Mouse (Mus musculus) CH12.LX (cell line): ENCODE data around the gene Tmx4. TPM values are rescaled to one million over a fixed set of nuclear protein-coding genes. Genes with fewer than 3 reads are reported as not detected.

Source experiments
- DNase-seq: peaks from one replicate; pipeline ENCODE4 v3.0.0-alpha.2; 2013; ENCODE audit errors: extremely low read depth
- H3K27ac ChIP-seq: 2 replicates; pipeline ENCODE4 v1.5.1; 2012; ENCODE audit warnings: low read depth, mild to moderate bottlenecking, control low read depth, moderate library complexity; ENCODE audit not compliant: insufficient read depth
- H3K27me3 ChIP-seq: replicated peaks from 2 replicates; pipeline ENCODE3; 2012; ENCODE audit warnings: inconsistent platforms
- H3K36me3 ChIP-seq, 2 experiments: replicated peaks in 1 of 2; 2 replicates each; pipeline versions ENCODE3 to v1.6.1; 2012; ENCODE audit warnings: inconsistent platforms in 1 of 2, low read length in 1 of 2, mild to moderate bottlenecking in 1 of 2, mixed read lengths in 1 of 2, moderate library complexity in 1 of 2; ENCODE audit not compliant: control insufficient read depth in 1 of 2, insufficient read depth in 1 of 2
- H3K4me1 ChIP-seq, 2 experiments: 2 replicates each; pipeline ENCODE4 v1.6.1; 2012; ENCODE audit warnings: inconsistent platforms in 1 of 2, moderate library complexity in 1 of 2; ENCODE audit not compliant: insufficient read depth in 2 of 2, control insufficient read depth in 1 of 2
- H3K4me2 ChIP-seq: 2 replicates; pipeline ENCODE4 v1.6.1; 2012; ENCODE audit warnings: low read depth, mild to moderate bottlenecking, control low read depth; ENCODE audit not compliant: poor library complexity, insufficient read depth, severe bottlenecking
- H3K4me3 ChIP-seq, 3 experiments: fragments of 150-350 bp in 1 of 3; sonication (generic) in 1 of 3; replicated peaks in 1 of 3; 2 replicates each; pipeline versions ENCODE3 to v1.5.1; 2011 to 2012; ENCODE audit warnings: low read depth in 2 of 3, low read length in 2 of 3, mild to moderate bottlenecking in 2 of 3, moderate library complexity in 2 of 3, control low read depth in 1 of 3, improper control_type of control experiment in 1 of 3, inconsistent platforms in 1 of 3, mixed read lengths in 1 of 3; ENCODE audit not compliant: poor library complexity in 1 of 3
- H3K79me2 ChIP-seq: replicated peaks from 2 replicates; pipeline ENCODE4 v1.6.1; 2012; ENCODE audit warnings: mild to moderate bottlenecking, moderate library complexity; ENCODE audit not compliant: control insufficient read depth, poor library complexity, insufficient read depth, severe bottlenecking; ENCODE audit errors: extremely low read depth
- H3K9ac ChIP-seq: 2 replicates; pipeline ENCODE4 v1.6.1; 2012; ENCODE audit warnings: low read depth, mild to moderate bottlenecking, control low read depth, moderate library complexity; ENCODE audit not compliant: insufficient read depth
- H3K9me3 ChIP-seq: replicated peaks from 2 replicates; pipeline ENCODE3; 2012; ENCODE audit warnings: low read length, inconsistent platforms, mixed read lengths
- CHD1 ChIP-seq: IDR thresholded peaks from 2 replicates; pipeline ENCODE4 v1.6.1; 2012; ENCODE audit warnings: low read depth, low read length, improper control_type of control experiment, inconsistent platforms
- CHD2 ChIP-seq: IDR thresholded peaks from 2 replicates; pipeline ENCODE4 v1.6.1; 2011; ENCODE audit warnings: low read length, improper control_type of control experiment
- CTCF ChIP-seq, 2 experiments: IDR thresholded peaks in 1 of 2; conservative IDR thresholded peaks in 1 of 2; 2 replicates each; pipeline ENCODE4 v1.5.1; 2011 to 2012; ENCODE audit warnings: low read depth in 2 of 2, low read length in 2 of 2, improper control_type of control experiment in 1 of 2, inconsistent platforms in 1 of 2, mild to moderate bottlenecking in 1 of 2, moderate library complexity in 1 of 2
- ELF1 ChIP-seq: IDR thresholded peaks from 2 replicates; pipeline ENCODE4 v1.6.1; 2014; ENCODE audit warnings: low read depth, mild to moderate bottlenecking, inconsistent platforms, low read length, improper control_type of control experiment
- ETS1 ChIP-seq: conservative IDR thresholded peaks from 2 replicates; pipeline ENCODE4 v1.6.1; 2012; ENCODE audit warnings: low read depth, mild to moderate bottlenecking, inconsistent platforms, low read length, improper control_type of control experiment, moderate library complexity
- GABPA ChIP-seq: IDR thresholded peaks from 2 replicates; pipeline ENCODE4 v1.6.1; 2012; ENCODE audit warnings: low read depth, low read length, improper control_type of control experiment, inconsistent platforms; ENCODE audit not compliant: insufficient replicate concordance
- IRF4 ChIP-seq: IDR thresholded peaks from 2 replicates; pipeline ENCODE4 v1.6.1; 2014; ENCODE audit warnings: low read depth, mild to moderate bottlenecking, inconsistent platforms, low read length, improper control_type of control experiment
- KAT2A ChIP-seq: IDR thresholded peaks from 2 replicates; pipeline ENCODE4 v1.6.1; 2012; ENCODE audit warnings: low read length, improper control_type of control experiment, inconsistent platforms; ENCODE audit not compliant: insufficient replicate concordance
- MEF2A ChIP-seq: IDR thresholded peaks from 2 replicates; pipeline ENCODE4 v1.6.1; 2014; ENCODE audit warnings: low read depth, mild to moderate bottlenecking, inconsistent platforms, low read length, improper control_type of control experiment, borderline replicate concordance
- MXI1 ChIP-seq: IDR thresholded peaks from 2 replicates; pipeline ENCODE4 v1.6.1; 2011; ENCODE audit warnings: mild to moderate bottlenecking, low read depth, low read length, improper control_type of control experiment
- NELFE ChIP-seq: IDR thresholded peaks from 2 replicates; pipeline ENCODE4 v1.6.1; 2011; ENCODE audit warnings: low read depth, low read length, improper control_type of control experiment
- NRF1 ChIP-seq: IDR thresholded peaks from 2 replicates; pipeline ENCODE4 v1.6.1; 2014; ENCODE audit warnings: low read depth, mild to moderate bottlenecking, inconsistent platforms, low read length, improper control_type of control experiment, moderate library complexity
- PAX5 ChIP-seq: IDR thresholded peaks from 2 replicates; pipeline ENCODE4 v1.6.1; 2012; ENCODE audit warnings: low read length, inconsistent platforms, mixed read lengths
- POLR2A ChIP-seq: IDR thresholded peaks from 2 replicates; pipeline ENCODE4 v1.6.1; 2011; ENCODE audit warnings: low read depth, mild to moderate bottlenecking, improper control_type of control experiment, low read length
- POLR2AphosphoS2 ChIP-seq: IDR thresholded peaks from 2 replicates; pipeline ENCODE4 v1.6.1; 2011; ENCODE audit warnings: low read depth, low read length, improper control_type of control experiment
- SMC3 ChIP-seq: IDR thresholded peaks from 2 replicates; pipeline ENCODE4 v1.6.1; 2011; ENCODE audit warnings: low read depth, low read length, improper control_type of control experiment
- TBP ChIP-seq: conservative IDR thresholded peaks from 2 replicates; pipeline ENCODE4 v1.6.1; 2011; ENCODE audit warnings: low read depth, low read length, improper control_type of control experiment
- UBTF ChIP-seq: IDR thresholded peaks from 2 replicates; pipeline ENCODE4 v1.6.1; 2012; ENCODE audit warnings: low read depth, mild to moderate bottlenecking, inconsistent platforms, low read length, improper control_type of control experiment, moderate library complexity
- USF1 ChIP-seq: IDR thresholded peaks from 2 replicates; pipeline ENCODE4 v1.6.1; 2014; ENCODE audit warnings: low read depth, mild to moderate bottlenecking, inconsistent platforms, low read length, improper control_type of control experiment
- ZC3H11A ChIP-seq: IDR thresholded peaks from 2 replicates; pipeline ENCODE4 v1.6.1; 2012; ENCODE audit warnings: low read depth, mild to moderate bottlenecking, inconsistent platforms, low read length, improper control_type of control experiment
- ZKSCAN1 ChIP-seq: IDR thresholded peaks from 2 replicates; pipeline ENCODE4 v1.6.1; 2012; ENCODE audit warnings: low read depth, inconsistent platforms, low read length, improper control_type of control experiment, borderline replicate concordance
- ZMIZ1 ChIP-seq: IDR thresholded peaks from 2 replicates; pipeline ENCODE4 v1.6.1; 2012; ENCODE audit warnings: low read depth, mild to moderate bottlenecking, inconsistent platforms, low read length, improper control_type of control experiment
- ZNF384 ChIP-seq: IDR thresholded peaks from 2 replicates; pipeline ENCODE4 v1.6.1; 2012; ENCODE audit warnings: low read depth, low read length, improper control_type of control experiment, inconsistent platforms
- dilution Hi-C: fragments of 300-500 bp; cut with MboI; formaldehyde crosslinking; loops from 2 replicates; pipeline ENCODE4 v1.14.3; 2020; ENCODE audit warnings: low sequenced_read_pairs; ENCODE audit not compliant: extremely low pct_unique_long_range_greater_than_20kb, extremely low pct_ligation_motif_present
- in situ Hi-C: fragments of 300-500 bp; cut with MboI; formaldehyde crosslinking; loops from 3 replicates; pipeline ENCODE4 v1.14.3; 2019; ENCODE audit warnings: low sequenced_read_pairs, low pct_ligation_motif_present, low pct_unique_long_range_greater_than_20kb, mixed read lengths
- polyA plus RNA-seq: library from polyadenylated mRNA; unstranded; fragments of >175 nt; gene quantifications from 2 replicates; pipeline ENCODE4 v1.2.1, GENCODE M21; 2012; ENCODE audit warnings: low read depth; ENCODE audit not compliant: insufficient read length
- total RNA-seq, 2 experiments: library from RNA; depleted of rRNA; stranded (reverse); fragments of 300-350 nt in 1 of 2; fragments of >200 nt in 1 of 2; gene quantifications; 2 replicates each; pipeline ENCODE4 v1.2.3; 2012 to 2014

The Tmx4 gene
- total RNA-seq (2012; rRNA removed) = 5.6 and 5.8 TPM in 2 replicates
- total RNA-seq (2014; rRNA removed) = 10.4 and 12.5 TPM in 2 replicates
- polyA plus RNA-seq = 9.7 and 9.9 TPM in 2 replicates

DNA sequence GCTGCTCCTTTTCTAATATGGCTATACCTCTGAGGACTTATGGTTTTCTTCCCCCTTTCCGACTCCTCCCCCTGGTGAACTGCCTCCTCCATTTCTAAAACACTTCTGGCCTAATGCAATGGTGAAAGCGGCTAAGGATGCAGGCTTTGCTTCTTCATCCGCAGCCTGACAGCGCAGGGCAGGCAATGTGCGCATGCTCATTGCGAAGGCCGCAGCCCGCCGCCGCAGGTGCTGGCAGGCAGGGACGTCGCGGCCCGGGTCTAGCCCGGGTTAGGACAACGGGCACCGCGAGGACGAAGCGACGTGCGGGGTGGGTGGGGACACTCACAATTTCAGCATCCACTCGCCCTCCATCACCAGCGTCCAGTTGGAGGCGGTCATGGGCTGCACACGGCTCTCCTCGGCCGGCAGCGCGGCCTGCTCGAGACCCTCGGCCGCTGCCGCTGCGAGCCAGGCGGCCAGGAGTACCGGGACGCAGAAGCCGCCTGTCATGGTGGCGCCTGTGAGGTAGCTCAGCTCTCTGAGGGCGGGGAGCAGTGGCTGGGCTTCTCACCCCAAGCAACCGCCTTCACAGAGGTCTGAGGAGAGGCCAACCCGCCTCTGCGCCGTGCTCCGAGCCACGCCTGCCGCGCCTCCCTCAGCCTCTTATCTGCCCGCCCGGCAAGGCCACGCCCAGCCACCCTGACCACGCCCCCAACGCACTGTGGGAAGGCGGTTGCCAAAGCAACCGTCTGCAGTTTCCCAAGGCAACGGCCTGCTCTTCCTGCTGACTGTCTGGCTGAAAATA is at the start of gene Tmx4:
Tmx4 (minus strand) TSS at position 632 of the 787 bp plus-strand sequence.
- H3K36me3 ChIP-seq = peaks cover 4 to 6% of the 10 kb centered on the region in 2 experiments
- peak; percentile 96 for DNase-seq
- TF ChIP-seq ELF1 (peak; percentile 81), TBP (peak; percentile 71; the same call in 1 of the 2 replicates), NRF1 (peak; percentile 86), MXI1 (peak; percentile 99), POLR2AphosphoS2 (no peak), POLR2A (peak; percentile 94), UBTF (peak; percentile 79), CTCF (conservative IDR thresholded peaks at IDR 0.05 in 1 of 2, IDR thresholded peaks at IDR 0.05 in 1 of 2; ENCODE audit: low read depth in 2 of 2, low read length in 2 of 2) (0 out of 4 replicates have a peak, but pooled peaks of 1 of the 2 experiments have one; percentile 0), NELFE (peak; percentile 84), PAX5 (no peak)
- H3K9me3 ChIP-seq = no peaks in the 10 kb centered on the region
- peaks cover 3% of the 10 kb centered on the region for H3K79me2 ChIP-seq
- H3K27ac ChIP-seq = peak within 1 kb of the TSS; percentile 99
- H3K4me2 ChIP-seq = peak within 1 kb of the TSS; percentile 96
- dilution Hi-C loops (no loop called here), in situ Hi-C loops (no loop called here)
- peak within 1 kb of the TSS; percentile 76 to 94 (median 91) for H3K4me3 ChIP-seq
- peaks cover 2 to 24% of the 10 kb centered on the region in 2 experiments for H3K4me1 ChIP-seq
- no peaks in the 10 kb centered on the region for H3K27me3 ChIP-seq
- H3K9ac ChIP-seq = peak within 1 kb of the TSS; percentile 90

DNA sequence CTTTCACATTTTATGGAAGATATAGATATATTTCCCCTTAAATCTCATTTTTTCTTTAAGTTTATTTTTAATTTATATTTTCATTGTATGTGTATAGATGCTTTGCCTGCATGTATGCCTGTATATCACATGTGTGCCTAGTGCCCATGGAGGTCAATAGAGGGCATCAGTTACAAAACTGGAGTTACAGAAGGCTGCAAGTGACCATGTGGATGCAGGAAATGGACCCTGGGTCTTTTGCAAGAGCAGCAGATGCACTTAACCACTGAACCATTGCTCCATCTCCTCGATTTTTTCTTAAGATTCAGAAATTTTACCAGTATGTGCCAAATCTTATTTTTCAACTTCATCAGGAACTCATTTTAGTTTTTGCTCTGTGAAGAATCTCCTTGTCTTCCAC is 48.2 kb upstream of the Tmx4 start:
- H3K4me1 ChIP-seq = no peaks in the 10 kb centered on the region
- H3K27me3 ChIP-seq = no peaks in the 10 kb centered on the region
- dilution Hi-C loops (no loop called here), in situ Hi-C loops (loop anchor here (25.0 kb wide), 1 partner anchor 645 kb away; no protein-coding TSS in a partner anchor)
- H3K79me2 ChIP-seq = no peaks in the 10 kb centered on the region
- H3K36me3 ChIP-seq = no peaks in the 10 kb centered on the region
- H3K9me3 ChIP-seq = peaks cover 2% of the 10 kb centered on the region
- no peak overlapping the region for H3K9ac ChIP-seq
- DNase-seq = no peak
- no peak for TF ChIP-seq POLR2AphosphoS2
- no peak for TF ChIP-seq ZNF384
- no peak for TF ChIP-seq POLR2A
- TF ChIP-seq NRF1 = no peak
- TF ChIP-seq ZMIZ1 = no peak
- TF ChIP-seq TBP = no peak
- no peak for TF ChIP-seq SMC3
- TF ChIP-seq MEF2A = no peak
- TF ChIP-seq ZC3H11A = no peak
- TF ChIP-seq ETS1 = no peak
- TF ChIP-seq IRF4 = no peak
- TF ChIP-seq GABPA = no peak
- TF ChIP-seq CHD2 = no peak
- TF ChIP-seq KAT2A = no peak
- no peak for TF ChIP-seq USF1
- TF ChIP-seq ZKSCAN1 = no peak
- no peak for TF ChIP-seq CTCF (conservative IDR thresholded peaks at IDR 0.05 in 1 of 2, IDR thresholded peaks at IDR 0.05 in 1 of 2; ENCODE audit: low read depth in 2 of 2, low read length in 2 of 2)
- TF ChIP-seq CHD1 = no peak
- no peak overlapping the region for H3K27ac ChIP-seq
- H3K4me3 ChIP-seq = no peak overlapping the region
- no peak overlapping the region for H3K4me2 ChIP-seq
